Mouse (Mus musculus) stomach, postnatal 0 days (tissue): ENCODE data around the gene Fance.

ENCODE experiments used
- CTCF ChIP-seq: IDR thresholded peaks from 2 replicates; pipeline ENCODE4 v1.5.1; 2016; ENCODE audit warnings: antibody characterized with exemption, low read depth, mild to moderate bottlenecking, moderate library complexity
- EP300 ChIP-seq: optimal IDR thresholded peaks from 2 replicates; pipeline ENCODE3; 2016; ENCODE audit warnings: antibody characterized with exemption

- TF ChIP-seq EP300 (no peak), CTCF (no peak)
Measured at GRCm38 (mm10) chr17:28321700-28322099, 8.4 kb downstream of the Fance start.
